Mouse (Mus musculus): ENCODE results near the gene Gm9758. TPM values are rescaled to one million over a fixed set of nuclear protein-coding genes. Genes with fewer than 3 reads are reported as not detected.

Gene Gm9758
- not detected in 2 replicates for polyA plus RNA-seq (2012; rRNA removed; ENCODE audit: low replicate concordance)

DNA sequence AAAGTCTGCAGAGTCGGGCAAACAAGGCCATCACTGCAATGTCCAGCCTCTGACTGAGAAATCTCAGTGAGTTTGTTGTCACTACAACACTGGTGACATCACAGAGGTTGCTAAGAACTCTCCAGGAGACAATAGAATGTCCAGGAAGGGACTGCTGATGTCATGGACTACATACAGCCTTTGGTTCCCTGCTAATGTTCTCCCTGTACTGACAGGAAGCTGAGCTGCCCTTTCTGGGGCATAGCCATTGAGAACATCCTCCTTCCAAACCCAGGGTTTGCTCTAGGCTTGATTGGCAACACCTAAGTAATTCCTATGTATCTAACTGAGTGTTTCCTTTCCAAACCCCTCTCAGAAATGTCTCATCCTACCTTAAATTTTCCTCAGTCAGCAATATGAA is at the start of gene Gm9758:
Gene Gm9758, minus strand, starts transcription at position 101 of the 400 bp plus-strand sequence.

DNA sequence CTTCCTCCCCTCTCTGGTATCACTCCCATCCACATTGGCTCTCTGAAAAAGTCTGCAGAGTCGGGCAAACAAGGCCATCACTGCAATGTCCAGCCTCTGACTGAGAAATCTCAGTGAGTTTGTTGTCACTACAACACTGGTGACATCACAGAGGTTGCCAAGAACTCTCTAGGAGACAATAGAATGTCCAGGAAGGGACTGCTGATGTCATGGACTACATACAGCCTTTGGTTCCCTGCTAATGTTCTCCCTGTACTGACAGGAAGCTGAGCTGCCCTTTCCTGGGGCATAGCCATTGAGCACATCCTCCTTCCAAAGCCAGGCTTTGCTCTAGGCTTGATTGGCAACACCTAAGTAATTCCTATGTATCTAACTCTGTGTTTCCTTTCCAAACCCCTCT is 23.6 kb upstream of the Gm9758 start, which contains the start of gene Speer4e:
Gene Speer4e, minus strand, starts transcription at position 101 of the 400 bp plus-strand sequence.

Other genes starting within 250 kb of the Gm9758 start
- not detected in 2 replicates for gene Speer4e, start 23.5 kb upstream of the Gm9758 start, polyA plus RNA-seq (2012; rRNA removed; ENCODE audit: low replicate concordance)
- not detected in 2 replicates for gene Gm10354, start 64.0 kb upstream of the Gm9758 start, polyA plus RNA-seq (2012; rRNA removed; ENCODE audit: low replicate concordance)
- gene Gm17019, start 118.1 kb upstream of the Gm9758 start, polyA plus RNA-seq (2012; rRNA removed; ENCODE audit: low replicate concordance): not detected in 2 replicates

All from duodenum, adult 2 months (tissue).